Mouse (Mus musculus) hindbrain, embryonic 16.5 days (tissue): Measurements from ENCODE around the gene Gemin5. TPM values are rescaled to one million over a fixed set of nuclear protein-coding genes. Genes with fewer than 3 reads are reported as not detected.
"Not testable (repeated sequence)": the region's sequence is repeated elsewhere in the genome, so short reads cannot be mapped to it uniquely, and the experiment has no call there.

Source experiments
- ATAC-seq: fragments of 200-750 bp; cut with Nextera tagmentation; 2 replicates; pipeline ENCODE4 v1.8.0; 2017; ENCODE audit warnings: moderate TSS enrichment, moderate library complexity
- H3K27ac ChIP-seq: fragments of 300-500 bp; sonication (generic); 2 replicates; pipeline ENCODE4 v1.5.1; 2014; ENCODE audit warnings: low read depth, mild to moderate bottlenecking, control low read depth, low read length, moderate library complexity
- H3K27me3 ChIP-seq: fragments of 300-500 bp; sonication (generic); replicated peaks from 2 replicates; pipeline ENCODE4 v1.6.1; 2014; ENCODE audit warnings: low read length; ENCODE audit not compliant: control insufficient read depth, insufficient read depth
- H3K36me3 ChIP-seq: fragments of 300-500 bp; sonication (generic); 2 replicates; pipeline ENCODE4 v1.6.1; 2014; ENCODE audit warnings: mild to moderate bottlenecking, low read length, moderate library complexity, mixed read lengths; ENCODE audit not compliant: control insufficient read depth, insufficient read depth
- H3K4me1 ChIP-seq: fragments of 300-500 bp; sonication (generic); 2 replicates; pipeline ENCODE4 v1.6.1; 2014; ENCODE audit warnings: low read depth, low read length; ENCODE audit not compliant: control insufficient read depth, insufficient read depth
- H3K4me2 ChIP-seq: fragments of 300-500 bp; sonication (generic); 2 replicates; pipeline ENCODE4 v1.6.1; 2014; ENCODE audit warnings: mild to moderate bottlenecking, low read length, control low read depth, moderate library complexity
- H3K4me3 ChIP-seq: fragments of 300-500 bp; sonication (generic); 2 replicates; pipeline ENCODE4 v1.5.1; 2014; ENCODE audit warnings: mild to moderate bottlenecking, low read length, control low read depth, moderate library complexity
- H3K9ac ChIP-seq: fragments of 300-500 bp; sonication (generic); 2 replicates; pipeline ENCODE4 v1.6.1; 2014; ENCODE audit warnings: low read depth, mild to moderate bottlenecking, control low read depth, low read length, moderate library complexity
- H3K9me3 ChIP-seq: fragments of 300-500 bp; sonication (generic); 2 replicates; pipeline ENCODE4 v1.6.1; 2014; ENCODE audit warnings: mild to moderate bottlenecking, low read length, moderate library complexity; ENCODE audit not compliant: control insufficient read depth
- WGBS: fragments of 180-500 bp; shearing (Covaris S2); extraction: QIAGEN DNeasy Blood & Tissue Kit; methylation state at CpG from one replicate; pipeline ENCODE4 v1.1.7; 2014; 5-methylcytosine and 5-hydroxymethylcytosine counted together
- polyA plus RNA-seq: library from polyadenylated mRNA; unstranded; fragments of >200 nt; fragmentation: Nextera tagmentation; extraction: Ambion mirVana; gene quantifications from 2 replicates; pipeline ENCODE4 v1.2.1, GENCODE M21; 2015

Gemin5 gene
- 12.5 and 13.4 TPM in 2 replicates for polyA plus RNA-seq

DNA sequence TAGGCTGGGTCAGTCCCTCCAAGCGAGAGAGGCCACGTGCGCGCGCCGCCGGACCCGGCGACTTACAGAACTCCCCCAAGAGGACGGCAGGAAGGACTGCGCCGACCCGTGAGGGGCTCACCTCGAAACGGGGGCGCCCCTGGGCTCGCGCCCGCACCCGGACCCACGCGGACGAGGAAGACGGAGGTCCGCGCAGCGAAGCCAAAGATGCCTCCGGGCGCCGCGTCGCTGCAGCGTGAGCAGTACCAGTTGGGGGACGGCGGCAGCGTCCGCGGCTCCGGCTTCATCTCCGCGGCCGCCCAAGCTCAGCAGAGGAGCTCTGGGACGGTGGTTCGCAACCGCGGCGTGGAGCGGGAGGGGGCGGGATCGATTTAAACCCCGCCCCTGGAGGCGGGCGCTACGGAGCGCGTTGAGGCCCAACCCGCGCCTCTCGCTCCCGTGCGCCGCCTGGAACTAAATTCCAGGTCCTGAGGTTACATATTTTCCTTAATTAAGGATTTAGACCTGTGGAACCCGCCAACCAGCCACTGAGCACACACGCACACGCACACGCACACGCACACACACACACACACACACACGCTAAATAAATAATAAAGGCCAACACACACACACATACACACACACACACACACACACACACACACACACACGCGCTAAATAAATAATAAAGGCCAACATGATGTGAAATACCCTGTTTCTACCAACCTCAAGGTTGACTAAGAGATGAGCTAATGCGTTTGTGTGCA, at the start of gene Gemin5:
Gene Gemin5 (minus strand): TSS at position 373 of the 749 bp plus-strand sequence.
- Histone ChIP-seq H3K27me3 (no peaks in the 10 kb centered on the region), H3K4me1 (peaks cover 17% of the 10 kb centered on the region), H3K27ac (peak within 1 kb of the TSS; percentile 69; the same call in 1 of the 2 replicates), H3K4me3 (peak within 1 kb of the TSS; percentile 98), H3K36me3 (peaks cover 12% of the 10 kb centered on the region), H3K9ac (peak within 1 kb of the TSS; percentile 83), H3K4me2 (peak within 1 kb of the TSS; percentile 88), H3K9me3 (no peaks in the 10 kb centered on the region)
- WGBS: 2% methylated on average over 57 of the region's 71 CpGs
- ATAC-seq: peak; percentile 82

DNA sequence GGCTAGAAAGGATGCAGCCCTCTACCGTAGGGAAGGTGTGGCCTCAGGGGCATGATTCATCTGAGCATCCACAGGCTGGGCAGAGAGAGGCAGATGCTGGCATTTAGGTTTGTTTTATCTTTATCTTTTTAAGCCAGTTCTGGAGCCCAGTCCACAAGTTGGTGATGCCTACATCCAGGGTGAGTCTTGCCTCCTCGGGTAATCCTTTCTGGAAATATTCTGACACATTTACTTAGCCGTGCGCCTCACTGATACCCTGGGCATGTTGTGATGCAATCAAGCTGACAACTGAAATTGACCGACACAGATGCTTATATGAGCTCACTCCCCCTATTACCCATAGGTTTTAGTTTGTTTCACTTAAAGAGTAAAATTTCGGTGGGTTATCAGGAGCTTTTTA, 48.5 kb upstream of the Gemin5 start:
- H3K36me3 ChIP-seq: no peaks in the 10 kb centered on the region
- WGBS: 92% methylated on average over 6 of the region's 6 CpGs
- H3K4me1 ChIP-seq: no peaks in the 10 kb centered on the region
- H3K9me3 ChIP-seq: no peaks in the 10 kb centered on the region
- no peak overlapping the region for H3K4me2 ChIP-seq
- ATAC-seq: no peak
- H3K4me3 ChIP-seq: no peak overlapping the region
- H3K27ac ChIP-seq: no peak overlapping the region
- H3K27me3 ChIP-seq: no peaks in the 10 kb centered on the region
- no peak overlapping the region for H3K9ac ChIP-seq

- Histone ChIP-seq H3K4me3 (no peak overlapping the region), H3K27me3 (no peaks in the 10 kb centered on the region), H3K4me2 (no peak overlapping the region), H3K9ac (no peak overlapping the region), H3K4me1 (no peaks in the 10 kb centered on the region), H3K36me3 (no peaks in the 10 kb centered on the region), H3K9me3 (no peaks in the 10 kb centered on the region), H3K27ac (no peak overlapping the region)
- ATAC-seq: no peak
- WGBS: 88% methylated on average over 5 of the region's 5 CpGs
Observed at GRCm38 (mm10) chr11:58215814-58216213, 47.5 kb upstream of the Gemin5 start.

DNA sequence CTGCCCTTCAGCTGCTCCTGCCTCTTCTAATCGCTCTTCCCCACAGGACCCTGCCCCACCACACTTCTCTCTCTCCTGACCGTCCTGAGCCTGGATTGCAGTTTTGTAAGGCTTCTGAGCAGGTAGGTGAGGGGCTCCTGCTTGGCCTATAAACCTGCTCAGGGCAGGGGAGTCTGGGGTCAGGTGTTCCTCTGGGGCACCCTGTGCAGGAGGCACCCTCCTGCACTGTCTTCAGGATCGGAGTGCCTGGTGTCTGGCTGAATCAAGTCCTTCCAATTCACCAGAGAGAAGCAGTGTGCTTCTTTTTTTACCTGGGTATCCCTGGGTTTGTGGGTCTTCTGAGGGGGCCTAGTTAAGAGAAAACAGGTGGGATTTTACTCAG, 46.7 kb upstream of the Gemin5 start:
- not testable (repeated sequence) for H3K36me3 ChIP-seq, ATAC-seq, H3K4me1 ChIP-seq, H3K4me3 ChIP-seq, H3K27me3 ChIP-seq, H3K27ac ChIP-seq, H3K9me3 ChIP-seq, H3K9ac ChIP-seq
- H3K4me2 ChIP-seq: peak overlapping the region; percentile 21
- 58% methylated on average over 1 of the region's 3 CpGs for WGBS

DNA sequence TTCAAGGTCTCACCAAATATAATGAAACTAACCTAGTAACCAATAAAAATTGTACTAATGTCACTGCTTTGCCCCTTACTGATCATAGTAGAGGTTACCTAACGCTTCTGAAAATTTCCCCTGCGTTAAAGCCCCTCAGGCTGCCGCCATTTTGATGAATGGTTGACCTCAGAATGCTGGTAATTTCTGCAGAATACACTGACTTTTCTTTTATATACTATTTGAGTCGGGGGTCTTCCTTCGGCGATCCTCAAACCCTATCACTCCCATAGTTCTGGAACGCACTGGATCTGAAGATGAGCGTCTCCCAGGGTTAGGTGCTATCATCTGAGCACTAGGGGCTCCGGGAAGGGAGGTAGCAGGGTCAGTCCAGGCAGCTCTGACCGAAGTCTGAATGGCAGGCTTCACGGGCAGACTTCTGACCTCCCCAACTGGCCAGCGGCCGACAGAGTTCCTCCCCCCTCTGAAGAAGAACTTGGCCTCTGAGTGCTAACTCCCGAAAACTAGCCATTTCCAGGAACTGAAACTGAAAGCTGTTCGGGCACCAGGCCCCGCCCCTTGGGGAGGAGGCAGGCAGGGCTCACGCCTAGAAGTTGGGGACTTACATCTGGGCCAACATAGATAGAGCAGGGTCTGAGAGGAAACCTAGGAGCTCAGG, 46.2 kb upstream of the Gemin5 start:
- peak overlapping the region; percentile 31 for H3K4me3 ChIP-seq
- H3K27me3 ChIP-seq: no peaks in the 10 kb centered on the region
- H3K9ac ChIP-seq: peak overlapping the region; percentile 46; the same call in 1 of the 2 replicates
- H3K36me3 ChIP-seq: no peaks in the 10 kb centered on the region
- WGBS: 45% methylated on average over 17 of the region's 17 CpGs
- no peaks in the 10 kb centered on the region for H3K4me1 ChIP-seq
- no peaks in the 10 kb centered on the region for H3K9me3 ChIP-seq
- no peak for ATAC-seq
- no peak overlapping the region for H3K27ac ChIP-seq
- peak overlapping the region; percentile 37 for H3K4me2 ChIP-seq

DNA sequence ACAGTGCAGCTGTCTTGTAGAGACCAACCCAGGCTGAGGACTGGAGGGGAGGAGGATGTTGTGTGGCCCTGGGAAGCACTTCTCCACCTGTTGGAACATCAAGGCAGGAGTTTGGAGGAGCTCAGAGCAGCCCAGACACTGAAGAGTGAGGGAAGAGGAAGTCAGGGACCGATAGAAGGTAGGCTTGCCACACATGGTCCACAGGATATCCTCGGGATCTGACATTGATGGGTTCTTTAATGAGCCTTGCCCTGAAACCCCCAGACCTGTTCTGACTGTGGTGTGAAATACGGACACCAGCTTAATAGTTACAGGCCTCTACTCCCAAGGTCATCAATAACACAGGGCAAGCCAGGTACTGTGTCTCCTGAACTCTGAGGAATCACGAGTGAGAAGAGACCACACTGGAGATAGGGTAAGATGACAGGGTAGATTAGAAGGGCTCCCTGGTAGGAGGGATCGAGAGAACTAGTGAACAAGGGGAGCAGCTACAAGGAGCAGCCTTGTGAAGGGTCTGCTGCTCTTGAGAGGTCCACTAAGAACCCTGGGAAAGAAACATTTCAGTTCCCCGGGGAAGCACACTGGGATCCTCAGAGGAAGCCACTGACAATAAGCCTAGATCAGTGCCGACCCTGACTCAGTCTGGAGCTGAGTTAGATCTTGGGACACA, 45.5 kb upstream of the Gemin5 start:
- no peak overlapping the region for H3K9ac ChIP-seq
- H3K4me1 ChIP-seq: no peaks in the 10 kb centered on the region
- no peak overlapping the region for H3K4me2 ChIP-seq
- H3K27ac ChIP-seq: no peak overlapping the region
- H3K9me3 ChIP-seq: no peaks in the 10 kb centered on the region
- no peaks in the 10 kb centered on the region for H3K27me3 ChIP-seq
- 85% methylated on average over 7 of the region's 7 CpGs for WGBS
- H3K36me3 ChIP-seq: no peaks in the 10 kb centered on the region
- no peak overlapping the region for H3K4me3 ChIP-seq
- no peak for ATAC-seq

GRCm38 (mm10) chr11:58211682-58212067, 43.3 kb upstream of the Gemin5 start:
- Histone ChIP-seq H3K27ac (no peak overlapping the region), H3K36me3 (no peaks in the 10 kb centered on the region), H3K9me3 (no peaks in the 10 kb centered on the region), H3K4me3 (no peak overlapping the region), H3K4me1 (no peaks in the 10 kb centered on the region), H3K27me3 (no peaks in the 10 kb centered on the region), H3K4me2 (no peak overlapping the region), H3K9ac (no peak overlapping the region)
- ATAC-seq: no peak
- 16% methylated on average over 2 of the region's 2 CpGs for WGBS

DNA sequence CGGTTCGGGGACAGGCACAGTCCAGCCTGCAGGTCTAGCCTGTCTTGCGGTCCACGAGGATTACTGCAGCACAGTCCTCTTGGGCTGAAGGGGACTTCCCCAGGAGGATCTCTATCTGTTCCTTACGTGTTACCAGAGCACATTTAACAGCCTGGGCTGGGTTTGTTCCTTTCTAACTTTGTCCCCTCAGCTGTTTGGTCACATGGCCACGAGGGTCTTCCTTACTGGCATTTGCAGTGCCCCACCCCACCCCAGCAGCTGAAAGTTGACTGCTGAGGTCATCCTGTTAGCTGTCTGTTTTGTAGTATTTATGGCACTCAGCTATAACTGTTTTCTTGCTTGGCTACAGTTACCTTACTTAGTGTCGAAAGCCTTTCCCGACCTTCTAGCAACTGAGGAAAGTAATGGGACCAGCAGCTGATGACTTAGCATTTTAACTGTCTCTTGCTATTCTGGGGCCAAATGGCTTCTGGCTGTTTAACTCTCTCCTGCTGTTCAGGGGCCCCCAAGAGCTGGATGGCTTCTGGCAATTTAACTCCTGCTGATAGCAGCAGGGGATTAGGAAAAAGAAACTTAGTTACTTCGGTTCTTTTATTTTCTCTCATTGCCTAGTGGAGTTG, 42.8 kb upstream of the Gemin5 start:
- no peak overlapping the region for H3K27ac ChIP-seq
- no peaks in the 10 kb centered on the region for H3K9me3 ChIP-seq
- H3K36me3 ChIP-seq: no peaks in the 10 kb centered on the region
- no peak overlapping the region for H3K4me2 ChIP-seq
- H3K4me1 ChIP-seq: no peaks in the 10 kb centered on the region
- H3K4me3 ChIP-seq: no peak overlapping the region
- 24% methylated on average over 9 of the region's 9 CpGs for WGBS
- H3K9ac ChIP-seq: no peak overlapping the region
- no peak for ATAC-seq
- H3K27me3 ChIP-seq: no peaks in the 10 kb centered on the region
